Mouse (Mus musculus) bone marrow macrophage, adult 2 months (primary cell): Measurements from ENCODE around the gene Cachd1. TPM values are rescaled to one million over a fixed set of nuclear protein-coding genes. Genes with fewer than 3 reads are reported as not detected.

Source experiments
- H3K27ac ChIP-seq: 2 replicates; pipeline ENCODE4 v1.5.1; 2012; ENCODE audit warnings: low read depth, low read length; ENCODE audit not compliant: insufficient read depth
- H3K4me1 ChIP-seq: 2 replicates; pipeline ENCODE4 v1.6.1; 2012; ENCODE audit warnings: low read length; ENCODE audit not compliant: control insufficient read depth, insufficient read depth
- H3K4me3 ChIP-seq: 2 replicates; pipeline ENCODE4 v1.5.1; 2012; ENCODE audit warnings: mild to moderate bottlenecking, low read length, moderate library complexity; ENCODE audit not compliant: insufficient read depth
- CTCF ChIP-seq: IDR thresholded peaks from 2 replicates; pipeline ENCODE4 v1.5.1; 2012; ENCODE audit warnings: low read depth, mild to moderate bottlenecking, low read length, moderate library complexity
- POLR2A ChIP-seq: IDR thresholded peaks from 2 replicates; pipeline ENCODE4 v1.6.1; 2012; ENCODE audit warnings: mild to moderate bottlenecking, low read depth, low read length, borderline replicate concordance
- polyA plus RNA-seq: library from polyadenylated mRNA; stranded (reverse); fragments of >200 nt; gene quantifications from 2 replicates; pipeline ENCODE4 v1.2.4, GENCODE M21; 2012; ENCODE audit not compliant: missing spikeins, insufficient read depth, insufficient read length

The Cachd1 gene
- polyA plus RNA-seq, result not detected in 2 replicates

DNA sequence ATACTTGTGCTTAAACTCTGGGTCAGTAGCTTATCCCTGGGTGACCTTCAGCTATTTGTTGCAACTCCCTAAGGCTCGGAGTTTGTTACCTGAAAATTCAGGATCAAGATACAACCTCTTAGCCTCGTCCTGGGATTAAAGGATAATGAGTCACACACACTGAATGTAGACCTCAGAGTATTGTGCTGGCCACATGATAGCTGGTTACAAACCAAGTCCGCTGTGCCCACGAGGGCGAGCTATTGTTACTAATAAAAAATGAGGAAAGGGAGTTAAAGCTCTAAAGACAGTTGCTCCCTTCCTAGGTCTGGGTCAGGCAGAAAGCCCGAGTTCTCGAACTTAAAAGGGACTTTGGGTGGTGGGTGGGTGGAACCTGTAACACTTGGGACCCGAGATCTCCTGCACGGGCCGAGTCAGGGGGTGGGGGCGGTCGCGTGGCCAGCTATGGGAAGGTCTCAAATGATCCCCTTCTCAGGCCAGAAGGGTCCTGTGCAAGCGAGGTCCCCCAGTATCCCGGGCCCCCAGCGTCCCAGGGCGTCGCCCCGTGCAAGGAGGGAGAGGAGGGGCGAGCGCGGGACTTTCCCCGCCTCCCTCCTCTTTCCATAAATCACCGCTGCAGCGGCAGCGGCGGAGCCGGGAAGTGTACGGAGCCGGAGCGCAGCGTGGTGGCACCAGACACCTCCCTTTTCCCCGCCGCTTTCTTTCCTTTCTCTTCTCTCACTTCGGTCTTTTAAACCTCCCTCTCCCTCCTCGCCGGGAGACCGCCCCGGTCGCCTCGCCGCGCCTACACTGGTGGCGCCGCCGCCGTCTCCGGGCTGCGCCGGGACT is at the start of gene Cachd1:
Cachd1 (plus strand) TSS at position 633 of the 828 bp plus-strand sequence.
- H3K4me1 ChIP-seq, result no peaks in the 10 kb centered on the region
- no peak for TF ChIP-seq POLR2A
- no peak within 1 kb of the TSS for H3K27ac ChIP-seq
- H3K4me3 ChIP-seq, result no peak within 1 kb of the TSS

DNA sequence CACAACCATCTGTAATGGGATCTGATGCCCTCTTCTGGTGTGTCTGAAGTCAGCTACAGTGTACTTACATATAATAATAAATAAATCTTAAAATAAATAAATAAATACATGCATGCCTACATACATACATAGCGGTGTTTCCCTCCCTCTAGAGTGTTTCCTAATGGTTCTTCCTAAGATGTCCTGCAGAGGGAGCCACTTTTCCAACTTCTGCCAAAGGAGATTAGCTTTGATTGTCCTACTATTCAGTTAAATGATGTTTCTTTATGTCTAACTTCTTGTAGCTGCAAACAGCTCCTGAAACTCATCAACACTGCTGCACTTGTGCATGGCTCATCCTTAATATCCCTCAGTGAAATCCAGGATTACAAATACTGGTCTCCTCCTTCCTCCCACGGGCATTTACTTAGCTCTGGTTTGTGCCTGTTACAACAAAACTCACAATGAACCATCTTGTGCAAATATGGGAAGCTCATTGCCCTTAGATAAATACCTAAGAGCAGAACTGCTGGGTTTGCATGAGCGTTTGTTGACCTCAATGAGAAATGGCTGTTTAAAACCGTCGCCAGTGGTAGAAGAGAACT is 47.5 kb upstream of the Cachd1 start:
- TF ChIP-seq POLR2A, result no peak
- TF ChIP-seq CTCF, result no peak
- H3K4me1 ChIP-seq, result no peaks in the 10 kb centered on the region
- no peak overlapping the region for H3K27ac ChIP-seq
- no peak overlapping the region for H3K4me3 ChIP-seq

DNA sequence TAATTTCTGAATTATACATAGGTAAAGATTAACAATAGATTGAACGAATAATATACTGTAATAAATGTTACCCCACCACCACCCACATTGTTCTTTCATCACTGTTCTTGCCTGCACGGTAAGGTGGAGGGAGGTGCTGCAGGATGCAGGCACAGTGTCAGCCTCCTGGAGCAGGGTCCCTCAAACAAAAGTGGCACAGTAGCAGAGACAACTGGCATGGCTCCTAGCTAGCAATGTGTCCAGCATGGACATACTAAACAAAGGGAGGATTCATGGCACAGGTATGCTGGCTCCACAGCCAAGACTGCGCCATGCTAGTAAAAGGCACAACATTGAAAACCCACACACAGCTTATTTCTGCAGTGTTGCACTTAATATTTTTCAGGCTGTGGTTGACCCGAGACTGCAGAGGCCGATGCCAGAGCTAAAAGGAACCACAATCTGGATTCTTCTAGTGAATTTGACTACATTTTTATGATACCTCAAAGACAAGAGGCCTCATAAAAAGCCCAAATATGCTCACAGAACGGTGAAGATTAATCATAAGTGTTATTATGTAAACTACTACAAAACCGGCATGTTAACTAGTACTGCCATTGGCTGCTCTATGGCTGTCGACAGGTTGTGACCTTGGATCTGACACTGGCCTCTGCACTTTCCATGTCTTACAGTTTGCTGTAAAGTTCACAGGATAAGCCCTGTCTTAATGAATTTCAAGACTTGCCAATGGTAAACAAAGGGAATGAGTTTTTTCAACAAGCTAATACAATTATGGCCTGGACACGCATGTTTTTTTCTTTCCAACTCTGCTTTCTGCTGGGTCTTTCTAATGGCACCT is 41.2 kb upstream of the Cachd1 start:
- H3K4me1 ChIP-seq, result no peaks in the 10 kb centered on the region
- no peak for TF ChIP-seq POLR2A
- no peak for TF ChIP-seq CTCF

DNA sequence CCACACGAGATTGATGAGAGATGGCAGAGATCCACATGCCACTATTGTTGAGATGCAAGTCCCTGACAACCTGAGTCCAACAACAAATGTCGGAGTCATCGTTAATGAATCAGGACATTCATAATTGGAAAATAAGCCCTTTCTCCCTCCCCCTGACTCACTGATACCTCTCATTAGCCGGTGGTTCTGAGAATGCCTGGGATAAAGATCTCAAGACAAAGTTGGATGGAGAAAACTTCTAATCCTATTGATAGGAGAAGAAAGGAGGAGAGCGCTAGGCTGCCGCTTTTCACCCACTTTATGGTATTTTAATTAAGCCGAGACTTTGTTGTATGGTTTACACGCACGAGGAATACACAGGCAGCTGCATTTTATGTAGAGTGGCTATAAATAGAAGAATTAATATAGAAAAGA is 40.5 kb upstream of the Cachd1 start:
- Histone ChIP-seq H3K27ac (no peak overlapping the region), H3K4me1 (no peaks in the 10 kb centered on the region), H3K4me3 (no peak overlapping the region)
- no peak for TF ChIP-seq POLR2A
- no peak for TF ChIP-seq CTCF

More for the DNA sequence above, 41.2 kb upstream of the Cachd1 start:
- no peak overlapping the region for H3K27ac ChIP-seq
- H3K4me3 ChIP-seq, result no peak overlapping the region

DNA sequence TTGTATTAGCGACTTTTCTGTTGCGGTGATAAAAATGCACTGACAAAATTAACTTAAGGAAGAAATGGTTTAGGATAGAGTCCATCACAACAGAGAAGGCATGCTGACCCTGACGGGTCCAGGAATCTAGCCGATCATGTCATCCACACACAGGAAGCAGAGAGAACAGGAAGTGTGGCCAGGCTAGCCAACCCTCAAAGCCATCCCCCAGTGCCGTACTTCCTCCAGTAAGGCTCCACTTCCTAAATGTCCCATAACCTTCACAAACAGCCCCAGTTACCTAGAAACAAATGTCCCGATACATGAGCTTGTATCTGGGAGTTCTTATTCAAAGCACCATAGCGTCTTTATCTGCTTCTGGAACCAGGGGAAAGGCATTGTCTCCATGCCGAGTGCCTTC is 32.9 kb upstream of the Cachd1 start:
- Histone ChIP-seq H3K4me3 (no peak overlapping the region), H3K27ac (no peak overlapping the region), H3K4me1 (no peaks in the 10 kb centered on the region)
- no peak for TF ChIP-seq CTCF
- no peak for TF ChIP-seq POLR2A

DNA sequence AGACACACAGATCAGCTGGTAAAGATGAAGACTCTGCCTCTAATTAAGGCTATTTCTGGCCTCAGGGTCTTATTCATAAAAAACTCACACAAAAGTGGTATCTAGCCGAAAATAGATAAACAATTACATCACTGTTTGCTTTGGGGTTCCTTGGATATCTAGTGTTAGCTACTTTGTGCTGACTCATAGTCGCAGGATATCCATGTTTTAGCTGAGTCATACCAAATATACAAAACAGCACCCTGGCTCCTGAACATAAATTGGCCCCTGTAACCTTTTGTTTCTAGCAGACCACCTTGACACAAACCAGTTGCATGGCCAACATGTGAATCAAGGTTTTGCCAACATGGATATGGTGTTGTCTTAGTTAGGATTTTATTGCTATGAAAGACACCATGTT is 24.2 kb upstream of the Cachd1 start:
- TF ChIP-seq CTCF (no peak), POLR2A (no peak)
- Histone ChIP-seq H3K4me1 (no peaks in the 10 kb centered on the region), H3K4me3 (no peak overlapping the region), H3K27ac (no peak overlapping the region)

DNA sequence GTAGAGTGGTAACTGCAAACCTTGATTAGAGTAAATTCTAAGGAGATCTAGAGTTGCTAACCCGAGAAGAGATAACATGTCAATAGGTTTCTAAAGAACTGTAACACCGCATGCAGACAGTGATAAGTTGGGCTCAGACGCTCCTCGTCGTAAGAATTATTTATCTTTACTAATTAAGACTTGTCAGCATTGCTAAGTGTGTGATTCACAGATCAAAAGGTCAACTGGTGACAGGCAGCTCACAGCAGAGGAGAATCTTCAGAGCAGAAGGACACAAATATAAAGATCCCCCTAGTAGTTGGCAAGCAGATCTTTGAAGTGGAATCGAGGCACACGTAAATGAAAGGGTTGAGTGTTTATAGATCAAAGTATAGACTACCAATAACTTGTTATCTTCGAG is 20.8 kb upstream of the Cachd1 start:
- Histone ChIP-seq H3K4me1 (no peaks in the 10 kb centered on the region), H3K4me3 (no peak overlapping the region), H3K27ac (no peak overlapping the region)
- no peak for TF ChIP-seq CTCF
- TF ChIP-seq POLR2A, result no peak

DNA sequence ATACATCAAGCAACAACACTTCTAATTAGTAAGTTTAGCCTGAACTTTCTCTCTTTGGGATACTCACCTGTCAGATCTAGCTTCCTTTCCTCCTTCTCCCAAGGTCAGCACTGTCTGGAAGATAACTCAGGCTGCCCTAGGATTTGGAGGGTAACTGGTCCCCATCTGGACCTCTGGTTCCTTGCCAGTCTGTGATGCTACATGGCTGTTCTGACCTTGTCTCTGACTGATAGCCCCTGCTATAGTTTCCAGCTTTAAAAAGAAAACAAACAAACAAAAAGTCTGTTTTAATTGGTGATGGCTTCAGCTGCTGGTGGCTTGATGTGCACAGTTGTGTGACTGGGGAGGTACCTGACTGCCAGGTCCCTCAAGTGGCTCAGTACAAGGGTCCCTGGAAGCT is 20.0 kb upstream of the Cachd1 start:
- TF ChIP-seq POLR2A (no peak), CTCF (no peak)

DNA sequence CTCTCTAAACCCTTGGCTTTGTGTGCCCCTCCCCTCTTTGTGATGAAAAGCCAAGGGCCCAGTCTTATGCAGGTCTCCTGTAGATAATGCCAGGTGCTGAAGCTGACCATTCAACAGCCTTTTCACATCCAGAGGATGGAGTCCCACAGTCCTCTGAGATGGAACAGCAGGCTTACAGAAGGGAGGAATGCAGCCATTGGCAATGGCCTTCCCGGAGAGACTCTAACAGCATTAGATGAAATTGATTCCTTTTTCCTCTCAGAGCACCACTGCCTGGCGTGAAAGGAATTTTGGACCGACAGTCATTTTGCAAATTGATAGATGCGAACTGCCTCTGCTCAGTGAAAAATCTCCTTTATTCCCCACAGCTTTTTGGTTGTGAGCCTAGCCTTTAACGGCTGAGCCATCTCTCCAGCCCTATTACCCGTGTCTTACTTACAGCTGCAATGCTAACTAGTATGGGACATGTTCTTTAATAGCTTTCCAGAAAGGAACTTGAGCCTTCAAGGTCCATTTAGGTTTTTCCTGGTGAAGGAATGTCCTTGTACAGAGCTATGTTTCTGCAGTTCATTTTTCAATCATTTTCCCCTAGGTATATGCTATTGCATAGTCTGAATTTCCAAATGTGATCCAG is 18.1 kb upstream of the Cachd1 start:
- TF ChIP-seq CTCF (no peak), POLR2A (no peak)
- H3K27ac ChIP-seq, result no peak overlapping the region
- H3K4me1 ChIP-seq, result no peaks in the 10 kb centered on the region
- H3K4me3 ChIP-seq, result no peak overlapping the region

More for the DNA sequence above, 20.0 kb upstream of the Cachd1 start:
- Histone ChIP-seq H3K4me1 (no peaks in the 10 kb centered on the region), H3K27ac (no peak overlapping the region), H3K4me3 (no peak overlapping the region)

DNA sequence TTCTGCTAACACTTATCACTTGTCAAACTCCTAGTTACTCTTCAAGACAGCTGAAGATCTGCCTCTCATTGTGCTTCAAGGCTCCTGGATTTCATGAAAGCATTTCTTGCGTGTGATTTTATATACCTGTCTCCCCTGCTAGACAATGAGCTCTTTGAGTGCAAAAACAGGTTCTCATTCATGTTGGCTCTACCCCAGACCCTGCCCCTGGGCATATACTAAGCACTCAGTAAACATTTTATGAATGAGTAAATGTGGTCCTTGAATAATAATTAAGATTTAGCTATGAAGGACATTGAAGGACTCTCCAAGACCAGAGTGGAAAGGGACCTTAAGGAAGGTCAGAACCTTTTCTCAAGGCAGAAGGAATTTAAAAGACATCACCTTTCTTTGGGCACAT is 16.9 kb upstream of the Cachd1 start:
- H3K27ac ChIP-seq, result no peak overlapping the region
- TF ChIP-seq POLR2A (no peak), CTCF (no peak)
- no peaks in the 10 kb centered on the region for H3K4me1 ChIP-seq
- no peak overlapping the region for H3K4me3 ChIP-seq
